Mouse (Mus musculus): ENCODE measurements around the gene Cbr1.

- TF ChIP-seq CTCF (conservative IDR thresholded peaks at IDR 0.05; ENCODE audit: low read length) (no peak), POU5F1 (IDR thresholded peaks at IDR 0.05; ENCODE audit: borderline replicate concordance, low read length) (no peak)
Observed at GRCm38 (mm10) chr16:93575574-93575973, 30.1 kb upstream of the Cbr1 start.
